Mouse (Mus musculus) heart, adult 9 months (tissue): ENCODE data around the gene Rnf166.
A peak's percentile ranks its signal among the peaks of the same experiment; 100 is the strongest.

Experiments
- DNase-seq, 2 experiments: peaks; one replicate each; pipeline ENCODE4 v3.0.0; 2022; ENCODE audit warnings: low spot score in 2 of 2

The Rnf166 gene

DNA sequence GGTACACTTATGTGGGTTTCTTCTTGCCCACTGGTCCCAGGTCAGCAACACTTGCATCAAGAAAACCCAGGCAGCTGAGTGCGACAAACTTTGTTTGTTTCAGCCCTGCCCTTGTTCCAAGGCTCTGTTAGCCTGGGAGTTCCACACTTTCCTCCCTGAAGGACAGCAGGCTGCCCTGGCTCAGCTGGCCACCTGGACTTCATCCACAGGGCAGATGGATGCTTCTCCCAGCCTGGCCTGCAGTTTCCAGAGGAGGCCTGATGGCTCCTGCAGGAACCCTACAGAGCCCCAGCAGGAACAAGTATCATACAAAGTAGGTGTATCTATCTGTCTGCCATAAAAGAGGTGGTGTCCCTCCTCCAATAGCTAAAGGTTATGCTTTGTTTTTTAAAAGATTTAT is 34.5 kb downstream of the Rnf166 start:
- DNase-seq, result no peak

DNA sequence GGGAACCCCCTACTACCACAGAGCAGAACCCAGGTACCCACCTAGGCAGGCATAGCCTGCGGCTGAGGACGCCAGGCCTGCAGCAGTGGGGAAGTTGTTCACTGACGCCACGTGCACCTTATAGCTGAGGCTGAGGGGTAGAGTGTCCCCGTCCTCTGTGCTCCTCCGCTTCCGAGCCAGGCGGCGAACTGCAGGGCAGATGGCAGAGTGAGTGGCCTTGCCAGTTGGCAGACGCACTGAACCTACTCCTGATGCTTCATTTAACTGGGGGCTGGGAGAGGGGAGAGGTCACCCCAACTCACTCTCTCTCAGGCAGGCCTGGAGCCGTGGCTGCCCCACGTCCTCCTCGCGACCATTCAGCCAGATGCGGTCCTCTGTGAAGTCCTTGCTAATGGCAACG is 36.5 kb downstream of the Rnf166 start:
- no peak for DNase-seq

DNA sequence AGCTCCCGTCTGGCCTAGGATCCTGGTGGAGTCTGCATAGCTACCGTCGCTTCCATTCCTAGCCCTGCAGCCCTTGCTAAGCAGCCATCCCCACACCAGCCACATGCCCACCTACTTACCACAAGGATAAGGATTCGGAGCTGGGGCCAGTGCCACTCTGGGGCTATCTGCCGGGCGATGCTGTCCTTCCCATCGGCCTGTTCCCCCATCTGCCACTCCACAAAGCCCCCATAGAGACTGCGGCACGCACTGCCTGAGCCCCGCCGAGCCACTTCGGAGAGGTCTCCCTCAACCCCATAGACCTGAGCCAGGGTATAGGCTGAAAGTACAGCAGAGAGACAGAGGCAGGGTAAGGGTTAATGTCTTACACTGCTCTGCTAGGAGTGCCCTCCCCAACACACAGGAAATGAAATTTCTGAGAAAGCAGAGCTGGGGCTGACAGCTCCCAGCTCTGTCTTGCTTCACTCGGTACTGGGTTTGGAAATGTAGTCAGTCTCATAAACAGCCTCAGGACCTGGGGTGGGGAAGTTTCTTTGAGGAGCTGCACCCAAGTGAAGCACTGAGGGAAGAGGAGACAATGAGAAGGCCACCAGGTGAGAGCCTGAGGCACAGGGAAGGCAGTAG is 38.0 kb downstream of the Rnf166 start:
- DNase-seq, result no peak

DNA sequence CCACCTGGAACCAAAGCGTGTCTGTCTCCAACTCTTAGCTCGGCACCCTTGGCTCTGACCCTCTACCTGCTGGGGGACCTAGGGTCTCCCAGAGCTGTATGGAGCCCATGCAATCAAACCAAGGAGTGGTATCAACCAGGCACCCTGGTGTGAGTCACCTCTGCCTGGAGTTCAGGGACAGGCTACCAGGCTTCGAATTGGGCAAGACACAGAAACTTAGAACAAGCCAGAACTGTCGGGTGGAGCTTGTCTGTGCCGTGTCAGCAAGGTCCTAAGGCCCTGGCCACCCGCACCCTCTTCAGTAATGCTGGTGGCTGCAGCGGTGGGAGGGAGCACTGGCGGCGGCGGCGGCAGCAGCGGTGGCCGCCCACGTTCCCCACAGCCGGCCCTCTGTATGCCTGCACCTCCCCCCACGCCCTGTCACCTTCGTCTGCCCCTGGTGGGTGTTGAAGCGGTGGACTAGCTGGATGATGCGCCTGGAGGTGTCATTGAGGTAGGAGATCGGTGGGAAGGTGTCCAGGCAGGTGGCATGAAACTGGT is 39.2 kb downstream of the Rnf166 start:
- no peak for DNase-seq

DNA sequence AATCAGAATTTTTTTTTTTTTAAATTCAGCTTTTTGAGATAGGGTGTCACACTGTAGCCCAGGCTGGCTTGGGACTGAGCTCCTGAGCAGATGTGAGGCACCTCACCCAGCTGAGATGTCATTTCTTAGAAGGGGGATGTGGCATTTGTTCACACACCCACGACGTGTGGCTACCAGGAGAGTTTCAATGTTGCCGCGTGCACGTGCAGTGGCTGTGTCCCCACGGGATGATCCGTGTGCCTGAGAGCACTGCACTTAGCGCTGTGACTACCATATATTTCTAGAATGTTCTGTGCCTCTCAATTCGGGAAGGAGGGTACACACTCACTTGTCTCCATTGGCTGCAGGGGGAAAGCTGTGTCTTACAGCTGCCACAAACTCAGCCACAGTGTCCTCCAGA is 39.7 kb downstream of the Rnf166 start:
- no peak for DNase-seq

DNA sequence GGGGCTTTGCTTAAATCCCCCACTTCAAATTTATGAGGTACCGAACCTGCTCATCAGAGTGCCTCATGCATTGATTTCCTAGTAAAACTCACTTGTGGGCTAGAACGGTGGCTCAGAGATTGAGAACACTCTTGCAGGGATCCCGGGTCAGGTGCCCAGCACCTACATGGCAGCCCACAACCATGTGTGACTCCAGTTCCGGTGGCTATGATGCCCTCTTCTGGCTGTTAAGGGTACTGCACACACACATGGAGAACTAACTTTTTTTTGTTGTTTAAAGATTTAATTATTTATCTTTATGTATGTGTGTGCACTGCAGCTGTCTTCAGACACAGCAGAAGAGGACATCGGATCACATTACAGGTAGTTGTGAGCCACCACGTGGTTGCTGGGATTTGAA is 40.5 kb downstream of the Rnf166 start:
- no peak for DNase-seq

DNA sequence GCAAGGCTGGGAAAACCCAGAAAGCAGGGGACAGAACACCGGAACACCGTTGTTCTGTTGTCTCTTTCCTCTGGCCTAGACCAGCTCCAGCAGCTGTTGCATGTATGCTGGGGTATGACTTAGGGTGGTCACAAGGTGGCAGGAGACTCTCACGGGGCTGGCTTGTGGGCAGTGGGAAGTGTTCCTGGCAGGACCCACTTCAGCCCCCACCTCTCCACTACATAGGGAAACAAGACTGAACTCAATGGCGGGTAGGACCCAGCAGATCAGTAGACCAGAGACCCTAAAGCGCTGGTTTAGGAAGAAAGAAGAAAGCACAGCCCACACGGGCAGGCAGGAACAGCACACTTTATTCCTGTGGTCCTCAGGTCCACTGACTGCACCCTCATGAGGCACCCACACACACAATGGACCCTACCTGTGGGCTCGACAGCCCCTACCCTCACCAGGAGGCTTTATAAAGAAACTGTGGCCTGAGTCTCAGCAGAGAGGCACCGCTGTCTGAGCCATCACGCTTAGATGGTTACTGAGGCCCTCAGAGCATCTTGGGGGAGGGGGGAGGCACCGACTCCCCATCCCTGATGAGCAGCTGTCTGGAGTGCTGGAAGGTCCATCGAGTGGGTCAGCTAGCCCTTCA is 42.5 kb downstream of the Rnf166 start:
- no peak for DNase-seq

DNA sequence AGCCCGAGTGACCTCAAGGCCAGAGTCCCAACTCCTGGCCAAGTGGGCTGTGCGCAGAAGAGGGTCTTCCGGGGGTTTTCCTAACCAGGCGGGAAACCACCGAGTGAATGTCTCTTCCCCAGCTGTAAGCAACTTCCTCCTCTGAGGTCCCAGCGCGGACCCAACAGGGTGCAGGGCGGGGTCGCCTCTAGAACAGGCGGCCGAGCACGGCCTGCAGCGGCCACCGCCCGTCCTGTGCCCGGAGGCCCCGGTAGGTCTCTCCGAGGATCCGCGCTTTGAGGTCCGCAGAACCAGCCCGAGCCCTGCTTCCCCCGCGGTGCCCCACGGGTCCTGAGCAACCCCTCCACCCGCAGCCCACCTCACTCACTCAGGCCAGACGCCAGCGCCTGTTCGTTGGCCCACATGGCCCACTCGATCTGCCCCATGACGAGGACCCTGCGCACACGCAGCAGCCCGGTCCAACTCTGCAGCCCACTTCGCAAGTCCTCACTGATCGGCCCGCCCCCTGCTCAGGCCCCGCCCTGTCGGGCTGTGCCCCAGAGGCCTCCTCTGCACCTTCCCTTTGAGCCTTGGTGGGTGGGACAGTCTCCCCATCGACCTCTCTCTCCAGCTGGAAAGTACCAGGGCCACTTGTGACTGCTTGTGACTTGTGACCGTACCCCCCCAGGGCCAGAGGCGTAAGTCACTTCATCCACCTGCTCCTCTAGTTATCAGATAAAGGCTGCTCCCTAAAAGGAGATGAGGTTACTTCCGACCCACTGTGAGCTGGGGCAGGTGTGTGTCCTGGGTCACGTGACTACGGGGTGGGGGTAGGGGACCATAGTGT is 43.2 kb downstream of the Rnf166 start, which contains the start of gene Cyba:
Gene Cyba, minus strand, starts transcription at position 488 of the 826 bp plus-strand sequence.
- DNase-seq, result peak; percentile 85 to 87

DNA sequence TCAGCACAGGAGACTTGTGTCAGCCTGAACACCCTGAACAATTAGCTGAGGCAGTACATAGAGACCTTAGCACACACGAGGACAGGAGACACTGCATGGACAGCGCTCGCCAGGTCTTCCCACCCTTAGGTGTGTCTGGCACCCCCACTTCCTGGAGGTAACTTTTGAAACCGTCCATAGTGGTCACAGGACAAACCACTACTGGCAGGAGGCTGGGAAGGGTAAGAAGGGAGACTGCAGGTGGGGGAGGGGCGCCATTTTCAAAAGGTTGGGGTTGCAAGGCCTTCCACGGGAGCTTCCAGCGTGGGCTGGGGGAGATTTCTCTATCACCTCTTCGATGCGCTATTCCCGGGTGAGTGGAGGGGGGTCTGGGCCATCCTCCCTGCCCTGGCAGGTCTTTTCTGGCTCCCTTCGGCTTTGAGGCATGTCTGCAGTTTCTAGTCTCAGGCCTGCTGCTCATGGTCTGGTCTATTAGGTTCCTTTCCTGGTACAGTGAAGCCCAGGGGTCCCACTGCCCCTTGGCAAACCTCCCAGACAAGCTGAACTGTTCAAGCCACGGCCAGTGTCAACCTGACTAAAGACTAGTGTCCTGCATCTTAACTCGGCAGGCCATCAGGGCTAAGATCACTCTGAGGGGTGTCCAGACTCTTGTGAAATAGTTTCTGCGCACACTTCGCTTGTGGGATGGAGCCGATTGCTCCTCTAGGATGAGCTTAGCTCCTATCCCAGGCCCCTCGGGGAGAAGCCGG is 44.0 kb downstream of the Rnf166 start:
- no peak for DNase-seq

DNA sequence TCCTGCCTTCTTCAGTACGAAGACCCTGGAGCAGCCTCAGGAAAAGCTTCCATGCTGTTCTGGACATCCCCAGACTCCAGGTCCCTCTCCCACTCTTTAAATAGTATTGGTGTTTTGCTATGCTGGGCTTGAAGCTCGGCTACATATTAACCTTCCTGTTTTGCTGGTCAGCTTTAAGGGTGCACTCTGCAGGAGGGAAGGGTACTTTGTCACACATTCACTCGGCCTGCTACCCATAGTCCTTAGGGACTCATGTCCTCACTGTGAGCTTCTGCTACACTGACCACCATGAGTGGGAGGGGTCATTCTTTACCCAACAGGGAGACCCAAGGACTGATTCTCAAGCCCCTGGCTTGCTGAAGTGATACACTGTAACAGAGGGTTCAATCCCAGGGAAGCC is 45.2 kb downstream of the Rnf166 start:
- DNase-seq, result no peak

DNA sequence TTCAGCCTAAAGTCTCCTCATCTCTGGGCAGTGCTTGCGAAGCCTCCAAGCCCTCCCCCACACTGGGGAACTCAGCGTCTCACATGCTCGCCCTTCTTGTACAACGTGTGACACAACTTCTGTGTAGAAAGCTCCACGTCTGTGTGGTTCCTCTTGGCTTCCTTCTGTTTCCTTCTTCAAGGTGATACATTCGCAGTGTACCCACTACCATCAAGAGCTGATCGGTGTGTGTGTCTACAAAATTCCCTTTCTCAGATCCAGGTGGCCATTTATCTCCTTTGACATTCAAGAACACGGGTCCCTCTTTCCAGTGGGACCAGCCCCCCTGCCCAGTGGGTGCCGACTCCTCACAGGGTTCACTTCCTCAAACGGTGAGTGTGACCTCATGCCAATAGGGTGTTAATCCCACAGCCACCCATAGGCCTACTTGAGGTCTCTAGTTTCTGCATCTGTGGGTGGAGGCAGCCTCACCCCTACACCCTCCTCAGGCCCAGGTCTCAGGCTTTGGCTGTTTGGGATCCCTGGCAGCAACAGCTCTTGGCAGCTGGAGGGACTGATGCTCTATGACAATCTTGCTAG is 45.7 kb downstream of the Rnf166 start:
- peak; percentile 22 to 58 for DNase-seq

DNA sequence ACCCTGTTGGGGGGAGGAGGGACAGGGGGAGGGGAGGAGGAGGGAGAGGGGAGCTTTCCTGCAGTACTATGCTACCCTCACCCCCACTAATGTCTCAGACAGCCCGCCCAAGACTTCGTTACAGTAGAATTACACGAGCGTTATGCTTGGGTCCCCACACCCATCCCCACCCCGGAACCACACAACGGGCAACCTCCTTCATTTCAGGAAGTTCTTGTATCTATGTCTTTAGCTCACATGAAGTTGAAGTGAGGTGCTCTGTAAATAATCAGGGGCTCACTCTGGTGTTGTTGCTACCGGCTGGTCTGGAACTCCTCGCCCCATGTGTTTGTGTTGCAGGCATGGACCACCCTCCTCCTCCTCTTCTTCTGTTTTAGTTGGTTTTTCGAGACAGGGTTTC is 47.7 kb downstream of the Rnf166 start:
- no peak for DNase-seq

DNA sequence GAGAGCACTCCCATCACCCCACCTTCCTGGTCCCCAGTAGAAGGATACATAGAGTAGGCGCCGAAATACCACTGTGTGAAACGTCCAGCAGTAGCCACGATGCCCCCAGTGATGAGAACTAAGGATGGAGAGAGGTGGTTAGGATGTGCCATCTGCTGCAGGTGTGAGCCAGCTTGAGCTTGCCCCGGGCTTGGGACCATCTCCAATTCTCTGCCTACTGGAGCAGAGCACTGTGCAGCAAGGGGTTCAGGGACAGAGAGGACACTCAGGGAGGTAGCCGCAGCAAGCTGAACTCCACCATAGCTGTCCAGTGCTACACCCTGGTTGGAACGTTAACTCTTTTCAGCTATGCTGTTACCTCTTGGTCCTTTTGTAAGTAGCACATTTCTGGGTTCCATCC is 48.3 kb downstream of the Rnf166 start:
- no peak for DNase-seq

DNA sequence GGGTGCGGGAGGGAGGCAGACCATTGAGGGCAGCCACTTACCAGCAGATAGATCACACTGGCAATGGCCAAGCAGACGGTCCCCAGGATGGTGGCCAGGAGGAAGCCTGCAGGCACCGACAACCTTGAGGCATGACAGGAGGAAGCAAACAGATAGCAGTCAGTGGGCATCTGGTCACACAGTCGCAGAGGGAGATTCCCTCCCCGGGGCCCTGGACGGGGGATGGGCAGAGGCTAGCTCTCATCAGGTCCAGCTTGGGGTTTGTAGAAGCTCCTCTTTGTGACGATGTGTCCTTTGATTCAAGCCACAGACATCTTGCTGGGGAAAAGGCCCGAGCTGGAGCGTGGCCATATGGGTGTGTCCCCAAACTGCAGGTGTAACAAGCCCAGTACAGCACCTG is 49.7 kb downstream of the Rnf166 start:
- no peak for DNase-seq

DNA sequence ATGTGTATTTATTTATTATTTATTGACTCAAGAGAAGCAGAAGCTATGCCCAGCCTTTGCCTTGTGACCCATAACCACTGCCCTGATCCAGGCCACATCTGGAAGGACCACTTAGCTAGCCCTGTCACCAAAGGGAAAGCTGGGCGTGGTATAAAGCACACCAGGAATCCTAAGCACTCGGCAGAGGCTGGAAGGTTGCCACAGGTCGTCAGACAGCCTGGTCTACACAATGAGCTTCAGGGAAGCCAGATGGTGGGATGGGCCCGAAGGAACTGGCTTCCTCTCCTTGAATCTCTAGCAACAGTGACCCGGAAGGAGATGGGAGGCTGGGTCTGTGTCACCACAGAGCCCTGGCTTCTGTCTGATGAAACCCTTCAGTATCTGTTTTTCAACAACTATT is 52.2 kb downstream of the Rnf166 start:
- peak; percentile 54 to 65 for DNase-seq

DNA sequence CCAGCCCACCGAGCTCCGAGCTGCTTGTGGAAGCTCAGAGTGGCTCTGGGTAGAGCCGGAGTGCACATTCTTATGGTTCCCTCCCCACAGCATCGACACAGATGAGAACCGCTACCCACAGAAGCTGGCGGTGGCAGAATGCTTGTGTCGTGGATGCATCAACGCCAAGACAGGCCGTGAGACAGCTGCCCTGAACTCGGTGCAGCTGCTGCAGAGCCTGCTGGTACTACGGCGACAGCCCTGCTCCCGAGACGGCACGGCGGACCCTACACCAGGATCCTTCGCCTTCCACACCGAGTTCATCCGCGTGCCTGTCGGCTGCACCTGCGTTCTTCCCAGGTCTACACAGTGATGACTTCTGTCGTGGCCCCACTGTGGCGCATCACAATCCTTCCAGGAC is 52.6 kb downstream of the Rnf166 start:
- no peak for DNase-seq

DNA sequence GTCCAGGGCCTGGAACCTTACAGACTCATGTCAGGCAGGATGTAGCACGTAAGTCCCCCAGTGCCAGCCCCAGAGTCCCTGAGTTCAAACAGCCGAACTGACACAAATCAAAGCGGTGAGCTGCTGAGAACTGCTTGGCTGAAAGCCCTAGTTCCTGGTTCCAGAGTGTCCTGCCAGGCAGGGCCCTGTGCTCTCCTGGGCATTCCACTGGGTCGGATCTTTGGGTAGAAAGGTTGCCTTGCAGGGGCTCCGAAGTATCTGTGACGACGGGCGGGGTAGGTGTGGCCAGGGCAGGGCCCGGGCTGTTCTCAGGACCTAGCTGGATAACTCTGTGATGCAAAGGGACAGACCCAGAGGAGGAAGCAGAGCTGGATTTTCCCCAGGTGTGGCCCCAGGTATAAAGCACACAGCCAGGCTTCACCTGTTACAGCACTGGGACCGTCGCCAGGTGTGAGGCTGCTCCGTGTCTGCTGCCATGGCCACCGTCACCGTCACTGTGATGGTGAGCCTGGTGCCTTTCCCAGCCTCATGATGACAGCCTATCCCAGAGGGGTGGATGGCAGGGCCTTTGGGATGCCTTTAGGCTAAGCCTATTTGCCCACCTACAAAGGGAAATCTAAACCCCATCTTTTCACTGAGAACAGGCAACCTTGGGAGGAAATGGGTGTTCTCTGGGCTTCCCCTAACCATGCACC is 54.3 kb downstream of the Rnf166 start, which contains the start of gene Il17c:
Gene Il17c, plus strand, starts transcription at position 645 of the 695 bp plus-strand sequence.
- no peak for DNase-seq

DNA sequence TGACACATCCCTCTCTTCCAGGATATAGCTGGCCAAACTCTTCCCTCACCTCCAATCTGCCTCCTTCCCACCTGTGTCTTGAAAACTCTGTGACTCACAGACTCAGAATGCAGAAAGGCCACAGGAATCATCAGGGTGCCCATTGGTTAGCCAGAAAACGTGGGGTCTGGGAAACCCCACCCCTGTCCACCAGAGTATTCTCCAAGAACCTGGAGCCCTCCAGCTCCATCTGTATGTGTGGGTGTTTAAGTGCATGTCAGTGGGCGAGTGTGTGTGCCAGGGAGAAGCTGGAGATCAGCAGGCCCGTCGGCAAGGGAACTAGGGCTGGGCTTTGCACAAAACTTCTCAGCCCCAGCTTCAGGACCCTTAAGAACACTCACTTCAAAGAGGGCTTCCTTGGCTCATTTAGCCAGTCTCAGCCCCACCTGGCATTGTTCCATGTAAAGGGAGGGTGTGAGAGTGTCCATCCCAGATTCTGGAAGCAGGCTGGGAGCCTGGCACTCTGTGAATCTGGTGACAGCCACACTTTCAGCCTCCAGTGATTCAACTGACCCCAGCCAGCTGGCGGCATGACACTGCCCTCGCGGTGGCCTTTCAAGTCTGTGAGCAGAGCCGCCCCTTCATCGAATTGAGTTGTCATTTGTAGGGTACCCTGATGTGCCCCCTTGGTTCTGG is 55.8 kb downstream of the Rnf166 start:
- no peak for DNase-seq
